Mouse (Mus musculus): ENCODE measurements around the gene Sh2b3.

The Sh2b3 gene

DNA sequence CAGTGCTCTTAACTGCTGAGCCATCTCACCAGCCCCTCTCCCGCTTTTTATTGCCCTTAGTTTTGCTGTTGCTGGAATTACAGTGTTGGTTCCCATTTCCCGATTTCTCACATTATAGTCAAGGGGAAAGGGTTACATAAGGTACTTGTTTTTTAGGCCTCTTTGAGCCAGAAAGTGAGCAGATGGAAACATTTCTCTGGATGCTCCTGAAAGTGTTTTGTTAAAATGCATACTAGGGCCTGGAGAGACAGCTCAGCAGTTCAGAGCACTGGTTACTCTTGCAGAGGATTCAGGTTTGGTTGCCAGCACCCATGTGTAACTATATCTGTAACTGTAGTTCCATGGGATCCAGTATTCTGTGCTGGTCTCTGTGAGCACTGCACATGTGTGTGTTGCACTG is 29.2 kb downstream of the Sh2b3 start:
- intact Hi-C loops (cut with DNase I) = no loop called here

DNA sequence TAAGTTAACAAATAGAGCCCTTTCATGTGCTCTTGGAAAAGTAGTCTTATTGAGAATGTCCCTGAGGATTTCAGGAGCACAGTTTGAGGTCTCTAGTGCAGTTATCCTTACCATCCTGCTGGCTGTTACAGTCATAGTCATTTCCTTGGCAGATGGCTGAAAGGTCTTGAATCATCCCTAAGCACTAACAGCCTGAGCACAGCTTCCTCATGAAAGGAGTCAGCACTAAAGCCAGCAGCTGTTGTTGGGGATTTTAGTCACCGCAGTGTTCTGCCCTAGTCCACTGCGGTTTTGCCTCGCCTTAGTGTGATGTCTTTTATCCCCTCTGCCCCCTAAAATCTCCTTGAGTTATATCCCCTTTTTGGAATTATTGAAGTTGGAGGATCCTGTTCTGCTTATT is 30.3 kb downstream of the Sh2b3 start:
- intact Hi-C loops (cut with DNase I) = no loop called here

DNA sequence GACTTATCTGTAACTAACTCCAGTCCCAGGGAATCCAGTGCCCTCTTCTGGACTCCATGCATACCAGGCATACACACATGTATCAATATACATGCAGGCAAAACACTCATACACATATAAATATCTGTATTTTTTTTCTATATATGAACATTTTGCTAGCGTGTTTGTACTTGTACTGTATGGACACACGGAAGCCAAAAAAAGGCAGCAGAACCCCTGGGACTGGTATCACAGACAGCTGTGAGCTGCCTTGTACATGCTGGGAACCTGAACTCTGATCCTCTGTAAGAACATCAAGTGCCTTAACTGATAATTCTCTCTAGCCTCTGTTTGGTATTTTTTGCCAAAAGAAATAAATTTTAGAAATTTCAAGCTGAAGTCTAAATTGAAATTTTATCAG is 39.0 kb downstream of the Sh2b3 start:
- intact Hi-C loops (cut with DNase I) = loop anchor here (10.0 kb wide), 1 partner anchor 46 kb away; the partner anchor contains the start of gene Pheta1

DNA sequence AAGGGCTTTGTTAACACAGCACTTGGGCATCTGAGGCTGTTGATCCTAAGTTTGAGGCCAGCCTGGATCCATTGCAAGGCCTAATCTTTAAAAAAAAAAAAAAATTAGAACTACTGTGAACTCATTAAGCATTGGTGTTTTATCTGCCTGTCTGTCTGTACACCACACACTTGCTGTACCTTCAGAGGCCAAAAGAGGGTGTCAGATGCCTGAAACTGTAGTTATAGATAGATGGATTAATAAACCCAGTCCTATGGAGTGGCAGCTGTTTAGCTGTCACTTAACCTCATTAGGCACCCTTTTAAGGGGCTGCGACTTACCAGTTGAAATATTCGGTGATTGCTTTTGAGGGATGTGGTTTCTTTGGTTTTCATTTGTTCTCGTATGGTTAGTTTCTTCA is 41.6 kb downstream of the Sh2b3 start:
- intact Hi-C loops (cut with DNase I) = loop anchor here (10.0 kb wide), 1 partner anchor 49 kb away; the partner anchor contains the start of gene Pheta1

DNA sequence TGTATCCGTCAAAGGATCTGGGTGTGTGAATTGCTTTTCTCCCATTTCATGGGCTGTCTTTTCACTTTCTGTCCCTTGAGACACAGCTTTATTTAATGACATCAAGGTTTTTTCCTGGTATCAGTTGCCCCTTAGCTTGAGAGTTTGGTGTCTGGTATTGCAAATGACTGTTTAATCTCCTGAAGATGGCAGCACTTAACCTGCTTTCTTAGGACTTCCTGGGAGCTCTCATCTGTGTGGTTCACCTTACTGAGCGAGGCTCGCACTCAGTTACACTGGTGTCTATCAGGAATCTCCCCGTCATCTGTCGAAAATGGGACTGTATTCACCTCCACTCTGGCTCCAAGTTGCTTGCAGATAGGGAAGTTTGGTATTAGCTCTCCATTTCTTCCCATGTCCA is 46.4 kb downstream of the Sh2b3 start:
- intact Hi-C loops (cut with DNase I) = loop anchor here (10.0 kb wide), 1 partner anchor 54 kb away; the partner anchor contains the start of gene Pheta1

DNA sequence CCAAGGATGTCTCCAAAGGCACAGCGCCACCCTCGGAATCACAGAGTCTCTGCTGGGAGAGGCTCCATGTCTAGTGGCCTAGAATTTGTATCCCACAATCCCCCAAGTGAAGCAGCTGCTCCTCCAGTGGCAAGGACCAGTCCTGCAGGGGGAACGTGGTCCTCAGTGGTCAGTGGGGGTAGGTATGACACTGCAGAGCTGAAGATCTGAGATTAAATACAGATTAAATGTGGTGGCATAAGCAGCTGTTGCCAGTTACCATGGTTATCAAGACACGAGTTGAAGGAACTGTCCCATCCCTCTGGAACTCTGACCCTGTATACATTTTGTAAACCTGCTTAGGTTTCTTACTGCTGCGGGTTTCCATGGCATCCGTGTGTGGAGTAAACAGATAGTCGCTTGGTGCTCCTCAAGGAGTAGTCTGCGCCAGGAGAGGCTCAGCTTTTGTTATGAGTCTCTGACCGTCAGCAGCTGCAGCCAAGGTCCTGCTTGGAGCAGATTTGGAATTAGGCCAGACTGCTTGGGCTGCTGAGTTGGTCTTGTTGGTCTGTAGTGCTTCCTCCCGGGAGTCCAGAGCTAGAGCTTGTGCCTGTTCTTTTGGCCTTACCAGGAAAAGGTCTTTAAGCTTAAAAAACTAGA is 53.5 kb downstream of the Sh2b3 start:
- intact Hi-C loops (cut with DNase I) = loop anchor here (10.0 kb wide), 1 partner anchor 119 kb away; the partner anchor contains the start of genes Acad10 and Brap

DNA sequence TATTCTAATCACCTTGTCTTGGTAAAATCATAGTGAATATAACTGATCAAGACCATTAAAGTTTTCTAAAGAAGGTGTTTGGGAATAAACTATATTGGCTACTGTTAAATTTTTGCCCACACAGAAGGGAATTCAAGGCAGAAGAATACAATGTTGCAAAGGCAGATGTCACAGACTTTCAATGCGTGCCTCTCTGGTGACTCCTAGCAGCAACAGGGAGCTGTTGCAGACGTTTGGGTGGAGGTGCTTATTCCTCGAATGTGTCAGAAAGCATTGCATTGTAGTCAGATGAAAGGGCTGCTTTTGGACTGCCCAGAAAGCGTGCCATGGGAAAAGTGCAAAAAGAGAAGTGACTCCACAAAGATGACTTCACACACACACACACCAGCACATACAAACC is 55.0 kb downstream of the Sh2b3 start:
- intact Hi-C loops (cut with DNase I) = loop anchor here (10.0 kb wide), 1 partner anchor 118 kb away; the partner anchor contains the start of genes Acad10 and Brap

DNA sequence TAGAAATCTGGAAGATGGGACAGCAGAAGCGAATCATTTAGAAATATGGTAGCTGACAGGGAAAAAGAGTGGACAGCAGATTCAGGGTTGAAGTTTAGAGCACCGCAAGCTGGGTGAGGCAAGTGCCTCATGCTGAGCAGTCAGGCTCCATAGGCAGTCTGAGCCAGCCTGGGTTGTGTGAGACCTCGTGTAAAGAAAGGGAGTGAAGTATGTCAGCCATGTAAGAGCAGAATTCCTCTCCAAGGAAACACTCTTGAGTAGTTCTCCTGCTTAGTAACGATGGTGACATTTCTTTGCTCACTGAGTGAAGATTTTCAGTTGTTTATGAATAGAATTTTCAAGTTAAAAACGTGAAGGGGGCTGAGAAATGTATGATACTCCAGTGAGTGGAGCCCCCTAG is 57.3 kb downstream of the Sh2b3 start:
- intact Hi-C loops (cut with DNase I) = loop anchor here (10.0 kb wide), 1 partner anchor 115 kb away; the partner anchor contains the start of genes Acad10 and Brap

DNA sequence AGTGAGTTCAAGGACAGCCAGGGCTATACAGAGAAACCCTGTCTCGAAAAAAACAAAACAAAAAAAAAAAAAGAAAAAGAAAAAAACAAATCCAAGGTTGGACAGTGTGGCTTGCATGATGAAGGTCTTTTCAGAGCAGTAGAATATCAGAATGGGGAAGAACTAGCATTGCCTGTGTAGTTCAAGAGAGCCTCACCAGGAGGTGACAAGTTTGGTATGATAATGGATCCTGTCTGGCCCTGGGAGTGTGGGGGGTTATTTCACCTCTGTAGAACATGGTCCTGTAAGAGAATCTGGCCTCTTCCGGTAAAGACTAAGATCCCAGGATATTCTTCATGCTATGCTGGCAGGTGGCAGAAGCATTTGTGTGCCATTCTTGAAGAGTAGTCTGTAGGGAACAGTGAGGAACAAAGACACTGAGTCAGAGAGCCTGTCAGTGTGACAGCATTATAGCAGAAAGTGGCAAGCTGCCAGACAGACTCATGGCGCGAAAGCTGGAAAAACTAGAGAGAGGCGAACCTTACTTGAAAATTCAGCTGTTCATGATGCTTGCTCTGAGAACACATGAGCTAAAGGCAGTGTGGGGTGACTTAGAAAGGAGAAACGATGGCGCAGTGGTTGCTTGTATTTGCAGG is 58.8 kb downstream of the Sh2b3 start:
- intact Hi-C loops (cut with DNase I) = no loop called here

DNA sequence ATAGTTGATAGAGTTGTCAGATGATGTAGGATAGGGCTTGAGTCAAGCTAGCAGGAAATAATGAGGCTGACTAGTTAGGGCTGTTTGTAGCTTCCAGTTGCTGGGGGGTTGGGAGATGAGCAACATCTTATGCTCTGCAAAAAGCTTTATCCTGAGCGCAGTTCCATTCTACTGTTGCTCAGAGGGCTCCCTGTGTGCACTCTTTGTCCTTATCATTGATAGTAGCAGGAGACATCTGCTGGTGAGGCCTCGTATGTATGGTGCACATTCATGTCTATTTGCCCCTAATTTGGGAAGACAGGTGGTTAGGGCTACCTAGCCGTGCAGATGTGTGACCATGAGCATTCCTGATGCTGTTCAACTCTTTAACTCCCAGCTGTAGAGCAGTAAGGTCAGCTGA is 65.8 kb downstream of the Sh2b3 start:
- intact Hi-C loops (cut with DNase I) = no loop called here

DNA sequence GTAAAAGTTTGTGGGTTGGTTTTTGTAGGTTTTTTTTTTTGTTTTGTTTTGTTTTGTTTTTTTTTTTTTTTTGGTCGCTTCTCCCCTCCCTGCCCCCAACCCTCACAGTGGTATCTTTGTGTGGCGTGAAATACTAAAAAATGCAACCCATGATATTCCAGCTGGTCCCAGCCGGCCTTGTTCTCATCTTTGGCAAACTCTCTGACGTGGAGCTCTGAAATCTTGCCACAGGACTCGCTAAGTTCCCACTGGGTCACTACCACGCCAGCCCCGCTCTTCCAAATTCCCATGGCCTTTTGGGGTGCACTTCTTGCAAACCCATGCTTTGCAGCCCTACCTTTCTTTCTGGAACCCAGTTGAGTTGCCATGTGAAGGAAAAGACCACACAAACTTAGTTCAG is 67.6 kb downstream of the Sh2b3 start:
- intact Hi-C loops (cut with DNase I) = no loop called here

DNA sequence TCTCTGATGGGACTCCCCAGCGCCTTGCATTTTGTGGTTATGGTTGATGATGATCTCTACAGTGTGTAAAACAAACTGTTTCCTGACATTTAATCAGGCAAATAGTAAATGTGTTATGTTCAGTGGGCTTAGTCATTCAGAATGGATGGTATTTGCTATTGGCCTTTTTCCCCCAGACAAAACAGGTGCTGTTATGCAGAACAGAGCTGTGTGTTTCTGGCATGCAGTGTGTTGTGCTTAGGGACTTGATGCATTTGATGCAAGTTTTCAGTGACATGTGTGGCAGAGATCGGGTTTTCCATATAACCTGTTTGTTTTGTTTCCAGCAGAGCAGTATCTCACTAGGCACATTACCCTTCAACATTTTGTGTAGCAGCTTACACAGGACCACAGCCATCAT is 69.9 kb downstream of the Sh2b3 start:
- intact Hi-C loops (cut with DNase I) = no loop called here

DNA sequence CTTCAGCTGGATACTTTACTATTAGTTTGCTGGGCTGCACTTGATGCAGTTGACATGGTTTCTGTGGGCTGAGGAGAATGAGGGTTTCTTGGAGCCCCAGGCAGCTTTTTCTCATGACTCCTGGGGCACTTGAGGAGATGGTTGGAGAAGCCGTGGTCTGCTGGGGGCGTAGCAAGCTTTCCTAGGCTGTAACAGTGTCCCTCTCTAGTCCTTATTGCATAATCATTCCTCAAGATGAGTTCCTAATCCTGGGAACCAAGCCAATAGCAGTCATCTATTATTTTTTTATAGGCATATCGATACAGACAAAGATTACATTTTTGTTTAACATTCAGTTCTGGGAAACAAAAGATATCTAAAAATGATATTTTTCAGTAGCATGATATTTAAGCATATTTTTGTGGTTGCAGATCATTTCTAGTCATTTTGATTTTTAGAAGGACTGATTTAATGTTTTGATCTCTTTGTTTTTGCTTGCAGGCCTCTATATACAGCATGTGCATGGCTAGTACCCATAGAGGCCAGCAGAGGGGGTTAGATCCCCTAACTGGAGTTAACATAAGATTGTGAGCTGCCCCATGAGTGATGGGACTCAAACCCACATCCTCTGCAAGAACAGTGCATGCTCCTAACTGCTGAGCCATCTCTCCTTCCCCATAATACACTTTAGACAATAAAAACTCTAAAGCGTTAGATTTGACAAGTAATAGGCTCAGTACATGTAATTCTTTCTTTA is 71.2 kb downstream of the Sh2b3 start:
- intact Hi-C loops (cut with DNase I) = no loop called here

Small RNA genes within 50 kb of the gene (microRNA-seq; reads per million reads assigned to microRNA genes)
- gene Mir7031 = 1.7 to 2.6 reads per million in 2 experiments

Data from adrenal gland (tissue).